Mouse (Mus musculus) lung, adult 2 months (tissue): Measurements from ENCODE around the gene Zfp69. TPM values are rescaled to one million over a fixed set of nuclear protein-coding genes. Genes with fewer than 3 reads are reported as not detected.

Experiments
- DNase-seq: peaks from one replicate; pipeline ENCODE4 v3.0.0; 2022
- H3K4me1 ChIP-seq: fragments of 200-500 bp; 2 replicates; pipeline ENCODE4 v1.6.1; 2011; ENCODE audit warnings: low read length; ENCODE audit not compliant: control insufficient read depth, insufficient read depth
- H3K4me3 ChIP-seq: fragments of 200-500 bp; replicated peaks from 2 replicates; pipeline ENCODE3; 2011; ENCODE audit warnings: low read depth, mild to moderate bottlenecking, control low read depth, low read length; ENCODE audit errors: extremely low read depth
- CTCF ChIP-seq: fragments of 200-500 bp; IDR thresholded peaks from 2 replicates; pipeline ENCODE4 v1.5.1; 2011; ENCODE audit warnings: mild to moderate bottlenecking, low read length, control low read depth; ENCODE audit not compliant: insufficient read depth
- POLR2A ChIP-seq: fragments of 200-500 bp; IDR thresholded peaks from 2 replicates; pipeline ENCODE4 v1.6.1; 2011; ENCODE audit warnings: low read depth, mild to moderate bottlenecking, control low read depth, low read length, borderline replicate concordance; ENCODE audit errors: extremely low read depth
- WGBS: fragments of 180-500 bp; shearing (Covaris S2); methylation state at CpG from one replicate; pipeline ENCODE4 v1.1.7; 2018; 5-methylcytosine and 5-hydroxymethylcytosine counted together
- polyA plus RNA-seq: library from polyadenylated mRNA; depleted of rRNA; stranded (reverse); fragments of >200 nt; gene quantifications from 2 replicates; pipeline ENCODE4 v1.2.3, GENCODE M21; 2012

Zfp69 gene
- polyA plus RNA-seq, 1 experiment = 4.3 TPM

DNA sequence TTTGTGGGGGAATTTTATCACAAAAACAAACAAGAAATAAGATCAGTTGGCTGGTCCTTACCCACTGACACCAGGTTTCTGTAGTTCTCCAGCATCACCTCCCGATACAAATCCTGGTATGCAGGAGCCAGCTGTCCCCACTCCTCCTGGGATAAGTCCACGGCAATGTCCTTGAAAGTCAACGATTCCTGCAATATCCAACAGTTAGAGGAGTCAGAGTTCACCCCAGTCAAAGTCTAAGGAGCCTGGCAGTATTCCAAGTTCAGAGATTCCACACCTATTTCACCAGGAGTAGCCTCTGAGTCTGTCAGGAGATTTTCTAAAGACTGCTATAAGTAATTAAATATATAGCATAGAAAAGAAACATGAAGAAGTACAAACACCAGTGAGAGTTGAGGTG is 16.5 kb downstream of the Zfp69 start:
- Histone ChIP-seq H3K4me1 (no peaks in the 10 kb centered on the region), H3K4me3 (no peak overlapping the region)
- 74% methylated on average over 3 of the region's 3 CpGs for WGBS
- TF ChIP-seq CTCF = no peak
- TF ChIP-seq POLR2A = no peak
- no peak for DNase-seq

DNA sequence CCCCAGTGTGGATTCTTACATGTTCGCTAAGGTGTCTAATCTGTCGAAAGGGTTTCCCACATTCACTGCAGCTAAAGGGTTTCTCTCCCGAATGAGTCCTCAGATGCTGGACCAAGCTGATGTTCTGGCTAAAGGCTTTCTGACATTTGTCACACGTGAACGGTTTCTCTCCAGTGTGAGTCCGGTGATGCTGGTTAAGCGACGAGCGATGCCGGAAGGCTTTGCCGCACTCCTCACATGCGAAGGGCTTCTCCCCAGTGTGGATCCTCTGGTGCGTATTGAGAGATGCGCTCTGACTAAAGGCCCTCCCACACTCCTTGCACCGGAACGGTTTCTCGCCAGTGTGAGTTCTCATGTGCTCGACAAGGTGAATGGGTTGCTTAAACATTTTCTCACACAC is 20.8 kb downstream of the Zfp69 start:
- H3K4me3 ChIP-seq = no peak overlapping the region
- no peaks in the 10 kb centered on the region for H3K4me1 ChIP-seq
- 96% methylated on average over 18 of the region's 18 CpGs for whole genome bisulfite sequencing
- no peak for DNase-seq
- TF ChIP-seq CTCF (no peak), POLR2A (no peak)

DNA sequence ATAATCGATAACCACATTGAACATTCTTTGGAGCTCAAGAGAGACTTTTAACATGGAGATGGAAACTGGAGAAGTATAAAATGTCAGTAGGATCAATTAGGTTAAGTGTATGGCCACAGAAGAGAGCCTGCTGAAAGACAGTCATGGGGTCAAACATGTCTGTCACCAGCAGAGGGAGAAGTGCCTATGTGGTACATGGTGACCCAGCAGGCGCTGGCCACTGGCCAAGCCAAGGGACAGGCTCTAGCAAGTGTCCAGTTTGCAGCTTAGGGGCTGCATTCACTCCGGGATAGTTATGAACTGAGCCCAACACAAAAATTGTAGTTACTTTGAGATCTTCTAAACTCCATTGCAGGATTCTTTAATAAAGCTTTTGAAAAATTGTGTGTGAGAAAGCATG is 22.8 kb downstream of the Zfp69 start:
- TF ChIP-seq CTCF = 0 out of 2 replicates have a peak, but pooled peaks have one; percentile 1
- no peak for TF ChIP-seq POLR2A
- 76% methylated on average over 3 of the region's 3 CpGs for WGBS
- peaks cover 3% of the 10 kb centered on the region; the same call in 1 of the 2 replicates for H3K4me1 ChIP-seq
- DNase-seq = no peak
- no peak overlapping the region for H3K4me3 ChIP-seq

DNA sequence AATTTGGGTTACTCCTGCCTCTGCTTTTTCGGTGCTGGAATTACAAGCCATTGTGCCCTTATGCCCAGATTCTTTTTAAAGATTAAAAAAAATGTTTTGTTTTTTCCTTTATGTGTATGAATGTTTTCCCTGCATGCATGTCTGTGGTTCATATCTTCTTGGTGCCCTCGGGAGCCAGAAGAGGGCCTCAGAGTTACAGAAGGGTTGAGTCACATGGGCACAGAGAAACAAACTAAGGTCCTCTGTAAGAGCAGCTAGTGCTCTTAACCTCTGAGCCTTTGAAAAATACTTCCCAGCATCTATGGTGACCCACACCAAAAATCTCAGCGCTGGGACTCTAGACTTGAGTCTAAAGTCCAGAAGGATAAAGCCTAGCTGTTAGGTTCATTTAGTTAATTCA is 26.1 kb downstream of the Zfp69 start:
- TF ChIP-seq CTCF (0 out of 2 replicates have a peak, but pooled peaks have one; percentile 8), POLR2A (no peak)
- no peak for DNase-seq
- no peak overlapping the region for H3K4me3 ChIP-seq
- peaks cover 3% of the 10 kb centered on the region; the same call in 1 of the 2 replicates for H3K4me1 ChIP-seq
- WGBS = 9% methylated on average over 3 of the region's 3 CpGs

DNA sequence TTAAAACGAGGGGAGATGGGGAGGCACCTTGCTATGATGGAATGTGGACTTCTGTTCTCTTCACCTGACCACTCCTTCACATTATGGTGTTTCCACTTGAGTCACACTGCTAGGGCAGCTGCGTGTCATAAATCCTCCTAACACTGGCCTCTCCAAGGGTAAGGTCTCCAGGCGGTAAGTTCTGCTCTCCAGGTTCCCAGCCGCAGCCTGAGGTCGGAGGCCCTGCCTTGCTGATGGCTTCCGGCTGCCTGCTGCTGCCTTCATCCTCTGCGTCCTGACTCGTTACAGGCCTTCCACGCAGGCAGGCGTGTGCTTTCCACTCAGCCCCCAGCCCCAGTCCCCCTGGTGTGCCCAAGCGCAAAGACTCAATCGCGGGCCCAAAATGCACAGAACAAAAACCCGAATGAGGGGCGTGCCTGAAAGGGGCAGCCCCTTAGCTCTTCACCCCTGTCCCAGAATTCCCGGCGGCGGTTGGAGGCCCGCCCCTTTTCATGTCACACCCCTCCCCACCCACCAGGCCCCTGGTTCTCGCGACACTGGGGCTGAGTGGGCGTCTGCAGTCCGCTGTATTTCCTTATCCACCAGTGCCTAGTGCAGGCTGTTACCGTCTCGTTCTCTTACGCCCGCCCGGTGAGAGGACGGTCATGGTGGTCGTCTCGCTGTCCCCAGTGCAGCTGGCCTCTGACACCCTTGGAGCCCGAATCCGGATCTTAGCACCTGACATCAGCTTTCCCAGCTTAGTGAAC is 26.8 kb downstream of the Zfp69 start, which contains the start of gene Exo5:
TSS of gene Exo5 (minus strand) at position 464 of the 746 bp plus-strand sequence.
- peaks cover 3% of the 10 kb centered on the region; the same call in 1 of the 2 replicates for H3K4me1 ChIP-seq
- under 1% methylated on average over 33 of the region's 33 CpGs for WGBS
- H3K4me3 ChIP-seq = peak within 1 kb of the TSS; percentile 64
- peak; percentile 85 for DNase-seq
- TF ChIP-seq POLR2A (peak; percentile 98), CTCF (no peak)

DNA sequence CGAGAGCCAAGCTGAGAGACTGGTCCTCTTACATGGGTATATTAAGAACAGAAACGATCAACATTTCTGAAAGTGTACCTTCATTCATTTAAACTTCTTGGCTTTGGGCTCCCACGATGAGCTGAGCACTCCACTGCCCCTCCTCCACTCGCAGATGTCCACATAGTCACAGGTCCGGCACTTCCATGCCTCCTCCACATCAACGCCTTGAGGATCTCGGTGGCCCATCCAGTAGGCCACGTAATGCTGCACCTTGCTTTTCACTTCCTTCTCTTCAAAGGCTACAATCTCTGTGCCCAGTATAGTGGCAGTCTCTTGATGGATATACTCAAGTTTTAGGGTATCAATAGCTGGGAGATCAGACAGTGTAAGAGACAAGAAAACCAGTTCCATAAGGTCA is 30.0 kb downstream of the Zfp69 start:
- H3K4me1 ChIP-seq = peaks cover 3% of the 10 kb centered on the region; the same call in 1 of the 2 replicates
- no peak for DNase-seq
- 91% methylated on average over 8 of the region's 8 CpGs for WGBS
- TF ChIP-seq POLR2A (no peak), CTCF (no peak)
- H3K4me3 ChIP-seq = no peak overlapping the region

DNA sequence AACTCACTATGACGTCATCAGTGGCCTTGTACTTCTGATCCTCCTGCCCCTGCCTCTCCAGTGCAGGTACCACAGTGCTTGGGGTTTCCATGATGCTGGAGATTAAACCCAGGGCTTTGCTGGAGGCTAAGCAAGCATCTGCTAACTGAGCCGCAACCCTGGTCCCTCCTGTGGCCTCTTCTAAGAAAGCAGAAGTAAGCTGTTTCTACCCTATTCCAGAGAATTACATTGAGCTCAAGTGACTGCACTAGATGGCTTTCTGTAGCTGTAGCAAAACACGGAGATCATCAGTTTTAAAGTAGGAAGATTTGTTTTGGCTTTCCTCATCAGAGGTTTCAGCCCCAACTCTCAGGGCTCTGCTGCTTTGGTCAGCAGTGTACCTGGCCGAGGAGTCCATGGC is 37.0 kb downstream of the Zfp69 start:
- DNase-seq = no peak
- H3K4me3 ChIP-seq = no peak overlapping the region
- 65% methylated on average over 4 of the region's 4 CpGs for WGBS
- H3K4me1 ChIP-seq = no peaks in the 10 kb centered on the region
- TF ChIP-seq CTCF (no peak), POLR2A (no peak)

DNA sequence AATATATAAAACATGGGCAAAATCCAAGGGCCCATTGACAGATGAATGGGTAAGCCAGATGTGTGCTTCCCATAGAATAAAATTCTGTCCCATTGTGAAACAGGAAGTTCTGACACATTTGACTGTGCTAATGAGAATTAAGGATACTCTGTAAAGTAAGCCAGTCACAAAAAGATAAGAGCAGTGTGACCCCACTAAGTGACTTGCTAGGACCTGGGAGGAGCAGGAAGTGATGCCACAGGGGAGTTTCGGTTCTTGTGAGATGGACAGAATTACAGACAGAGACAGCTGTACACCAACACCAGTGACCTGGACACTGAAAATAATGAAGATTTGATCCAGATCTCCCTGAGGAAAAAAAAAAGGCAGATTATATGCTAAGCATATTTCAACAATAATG is 37.6 kb downstream of the Zfp69 start:
- no peak for DNase-seq
- 43% methylated on average over 1 of the region's 1 CpGs for WGBS

DNA sequence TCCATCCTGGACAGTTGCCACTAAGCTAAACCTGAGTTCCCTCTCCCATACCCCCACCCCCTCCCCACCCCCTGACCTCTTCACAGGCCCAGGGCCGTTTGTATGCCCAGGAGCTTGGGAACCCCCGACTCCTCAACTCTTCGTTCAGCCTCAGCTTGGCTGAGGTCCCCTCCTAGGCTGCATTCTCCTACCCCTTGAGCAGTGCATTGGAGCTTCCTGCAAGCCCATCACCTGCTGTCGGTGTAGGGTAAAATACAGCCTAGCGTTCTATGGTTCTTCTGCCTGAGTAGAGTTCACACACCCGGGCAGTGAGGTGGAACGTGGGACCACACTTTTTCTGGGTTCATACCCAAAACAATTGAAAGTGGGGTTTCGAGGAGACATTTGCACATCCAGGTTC is 38.1 kb downstream of the Zfp69 start:
- 59% methylated on average over 8 of the region's 8 CpGs for WGBS
- no peaks in the 10 kb centered on the region for H3K4me1 ChIP-seq
- H3K4me3 ChIP-seq = no peak overlapping the region
- no peak for TF ChIP-seq POLR2A
- TF ChIP-seq CTCF = no peak
- no peak for DNase-seq

More for the DNA sequence above, 37.6 kb downstream of the Zfp69 start:
- Histone ChIP-seq H3K4me1 (no peaks in the 10 kb centered on the region), H3K4me3 (no peak overlapping the region)
- TF ChIP-seq CTCF = no peak
- TF ChIP-seq POLR2A = no peak

DNA sequence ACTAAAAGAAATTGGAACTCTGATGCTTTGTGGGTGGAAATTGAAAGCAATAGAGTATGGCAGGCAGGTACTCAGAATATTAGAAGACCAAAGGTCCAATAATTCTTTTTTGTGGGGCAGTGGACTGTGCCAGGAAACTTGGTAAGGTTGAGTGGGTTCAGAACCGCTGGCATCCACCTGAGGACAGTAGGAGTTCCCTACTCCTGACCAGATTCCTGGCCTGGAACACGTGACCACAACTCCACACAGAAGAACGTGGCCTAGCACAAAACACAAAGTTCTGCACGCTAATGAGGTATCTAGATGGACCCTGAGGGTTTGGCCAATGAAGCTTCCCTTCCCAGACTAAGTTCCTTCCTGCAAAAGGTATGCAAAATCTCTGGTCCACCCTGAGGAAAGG is 38.6 kb downstream of the Zfp69 start:
- no peaks in the 10 kb centered on the region for H3K4me1 ChIP-seq
- no peak overlapping the region for H3K4me3 ChIP-seq
- WGBS = 52% methylated on average over 4 of the region's 4 CpGs
- no peak for DNase-seq
- TF ChIP-seq CTCF = no peak
- no peak for TF ChIP-seq POLR2A
